Mouse (Mus musculus) urinary bladder, postnatal 25 days (tissue): ENCODE measurements around the gene Nek1.
A peak's percentile ranks its signal among the peaks of the same experiment; 100 is the strongest.

Source experiments
- DNase-seq: peaks from one replicate; pipeline ENCODE4 v3.0.0; 2022; ENCODE audit warnings: low spot score

Gene Nek1

GRCm38 (mm10) chr8:60992910-60993638 lies at the start of gene Nek1:
Nek1 (plus strand) TSS chr8:60993195.
- peak; percentile 98 for DNase-seq

GRCm38 (mm10) chr8:60947503-60947902 lies 45.5 kb upstream of the Nek1 start:
- DNase-seq, result no peak

GRCm38 (mm10) chr8:60949859-60950258 lies 43.1 kb upstream of the Nek1 start:
- DNase-seq, result no peak

- DNase-seq, result no peak
These were observed 41.7 kb upstream of the Nek1 start for GRCm38 (mm10) chr8:60951271-60951670.

GRCm38 (mm10) chr8:60951757-60952156 lies 41.2 kb upstream of the Nek1 start:
- DNase-seq, result no peak

GRCm38 (mm10) chr8:60952803-60953202 lies 40.2 kb upstream of the Nek1 start:
- no peak for DNase-seq

GRCm38 (mm10) chr8:60954281-60955014 lies 38.5 kb upstream of the Nek1 start:
- DNase-seq, result peak; percentile 57

GRCm38 (mm10) chr8:60956847-60957246 lies 36.1 kb upstream of the Nek1 start:
- no peak for DNase-seq

- DNase-seq, result no peak
These were observed 30.2 kb upstream of the Nek1 start for GRCm38 (mm10) chr8:60962763-60963162.

- no peak for DNase-seq
These were observed 29.1 kb upstream of the Nek1 start for GRCm38 (mm10) chr8:60963931-60964330.

GRCm38 (mm10) chr8:60964518-60964917 lies 28.5 kb upstream of the Nek1 start:
- DNase-seq, result no peak

- DNase-seq, result no peak
These were observed 27.7 kb upstream of the Nek1 start for GRCm38 (mm10) chr8:60965306-60965705.

GRCm38 (mm10) chr8:60965741-60966140 lies 27.3 kb upstream of the Nek1 start:
- no peak for DNase-seq

GRCm38 (mm10) chr8:60969091-60969490 lies 23.9 kb upstream of the Nek1 start:
- DNase-seq, result no peak

- no peak for DNase-seq
These were observed 21.2 kb upstream of the Nek1 start for GRCm38 (mm10) chr8:60971808-60972207.

- no peak for DNase-seq
These were observed 19.5 kb upstream of the Nek1 start for GRCm38 (mm10) chr8:60973448-60973847.

GRCm38 (mm10) chr8:60974837-60975236 lies 18.2 kb upstream of the Nek1 start:
- DNase-seq, result no peak

GRCm38 (mm10) chr8:60976818-60977217 lies 16.2 kb upstream of the Nek1 start:
- DNase-seq, result no peak

- DNase-seq, result no peak
These were observed 14.5 kb upstream of the Nek1 start for GRCm38 (mm10) chr8:60978496-60978895.

- no peak for DNase-seq
These were observed 11.6 kb upstream of the Nek1 start for GRCm38 (mm10) chr8:60981388-60981787.

GRCm38 (mm10) chr8:60982701-60983687 lies 10.0 kb upstream of the Nek1 start, which contains the start of gene Clcn3:
Clcn3 (minus strand) TSS chr8:60983300.
- peak; percentile 94 for DNase-seq

GRCm38 (mm10) chr8:60983688-60984079 lies 9.3 kb upstream of the Nek1 start:
- DNase-seq, result peak; percentile 43
